Mouse (Mus musculus): ENCODE results near the gene Dcdc2c.

Gene Dcdc2c

DNA sequence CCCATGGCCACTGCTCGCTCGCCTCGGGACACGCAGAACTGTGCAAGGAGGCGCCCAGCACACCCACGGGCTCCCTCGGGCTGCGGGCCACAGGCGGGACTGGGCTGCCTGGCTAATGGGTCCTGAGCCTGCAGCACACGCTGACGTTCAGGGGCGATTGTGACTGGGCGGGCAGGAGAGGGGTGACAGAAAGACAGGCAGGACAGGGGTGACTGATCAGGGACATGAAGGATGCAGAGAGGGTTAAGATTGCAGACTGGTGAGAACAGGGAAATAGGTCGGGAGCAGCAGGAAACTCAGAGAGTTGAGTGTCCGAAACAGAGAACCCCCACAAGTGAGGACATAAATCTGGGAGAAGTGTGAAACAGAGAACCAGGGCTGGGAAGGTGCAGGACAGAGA, at the start of gene Dcdc2c:
Gene Dcdc2c (minus strand): TSS at position 101 of the 400 bp plus-strand sequence.
- DNase-seq (ENCODE audit: low read depth), result no peak

GRCm38 (mm10) chr12:28598526-28598991, 46.4 kb upstream of the Dcdc2c start:
- DNase-seq (ENCODE audit: low read depth), result no peak

DNA sequence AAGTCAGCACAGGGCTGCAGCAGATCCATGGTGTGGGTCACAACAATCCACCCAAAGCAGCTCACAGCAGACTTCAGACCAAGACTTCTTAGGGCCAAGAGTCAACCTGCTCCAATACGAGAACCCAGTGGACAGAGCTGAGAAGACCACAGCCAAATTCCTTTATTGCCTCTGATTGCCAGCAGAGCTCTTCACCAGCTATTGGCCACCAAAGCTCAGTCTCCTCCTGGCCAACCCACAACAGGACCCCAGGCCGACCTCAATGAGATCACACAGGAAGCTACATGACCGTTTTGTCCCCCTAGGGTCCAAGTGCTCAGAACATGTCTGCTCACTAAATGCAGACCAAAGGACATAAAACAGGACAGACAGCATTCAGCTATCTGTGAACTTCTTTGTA, 45.9 kb upstream of the Dcdc2c start:
- no peak for DNase-seq (ENCODE audit: low read depth)

GRCm38 (mm10) chr12:28597699-28598098, 45.5 kb upstream of the Dcdc2c start:
- DNase-seq (ENCODE audit: low read depth), result no peak

- no peak for DNase-seq (ENCODE audit: low read depth)
Observed at GRCm38 (mm10) chr12:28596851-28597250, 44.7 kb upstream of the Dcdc2c start.

DNA sequence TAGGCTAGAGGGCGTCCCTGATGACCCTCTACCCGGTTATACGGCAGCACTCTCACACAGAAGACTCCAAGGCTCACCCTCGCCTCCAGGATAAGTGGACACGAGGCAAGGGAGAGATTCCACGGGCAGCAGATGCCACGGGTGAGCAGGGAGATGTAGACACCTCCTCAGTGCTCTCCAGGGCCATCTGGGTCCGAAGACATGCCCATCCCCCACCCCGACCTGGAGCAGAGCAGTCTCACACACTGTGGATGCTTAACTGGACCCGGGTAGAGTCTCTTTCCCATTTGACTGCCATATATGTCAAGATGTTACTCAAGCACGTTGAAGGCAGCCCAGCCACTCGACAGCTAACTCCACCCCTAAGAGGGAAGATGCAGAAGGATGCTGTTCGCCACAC, 38.2 kb upstream of the Dcdc2c start:
- DNase-seq (ENCODE audit: low read depth), result no peak

- peak; percentile 56 for DNase-seq (ENCODE audit: low read depth)
Observed at GRCm38 (mm10) chr12:28589090-28589868, 37.1 kb upstream of the Dcdc2c start.

DNA sequence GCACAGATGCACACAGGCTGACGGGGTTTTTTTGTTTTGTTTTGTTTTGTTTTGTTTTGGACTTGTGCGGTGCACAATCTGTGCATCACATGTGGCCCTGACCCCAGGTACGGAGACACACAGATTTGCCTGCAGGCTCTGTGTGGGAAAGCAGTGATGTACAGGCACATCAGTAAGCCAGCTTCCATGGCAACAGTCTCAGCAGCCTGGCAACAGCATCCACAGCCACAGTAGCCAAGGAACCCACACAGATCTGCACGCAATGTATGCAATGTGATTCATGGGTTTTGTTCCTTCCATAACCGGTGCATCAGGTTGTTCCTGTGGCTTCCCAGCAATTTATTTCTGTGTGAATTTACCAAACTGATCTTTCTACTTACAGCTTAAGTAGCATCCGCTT, 35.8 kb upstream of the Dcdc2c start:
- no peak for DNase-seq (ENCODE audit: low read depth)

- DNase-seq (ENCODE audit: low read depth), result no peak
Observed at GRCm38 (mm10) chr12:28584036-28584435, 31.8 kb upstream of the Dcdc2c start.

DNA sequence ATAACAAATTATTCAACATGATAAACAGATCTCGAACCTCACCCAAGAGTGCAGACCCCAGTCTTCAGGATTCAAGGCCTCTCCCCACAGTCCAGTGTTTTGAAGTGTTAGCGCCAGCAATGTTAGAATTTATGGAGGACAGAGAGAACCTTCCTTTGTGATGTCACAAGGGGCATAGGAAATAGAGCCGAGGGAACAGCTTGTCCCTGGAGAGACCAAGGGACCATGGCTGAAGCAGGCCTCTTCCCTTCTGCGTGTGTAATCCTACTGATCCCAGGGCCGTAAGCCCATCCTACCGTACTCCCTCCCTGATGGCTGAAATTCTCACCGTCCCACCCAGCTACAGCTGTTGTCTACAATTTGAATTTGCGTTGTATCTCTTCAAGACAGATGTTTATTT, 30.2 kb upstream of the Dcdc2c start, which contains the start of gene Allc:
Gene Allc (minus strand): TSS at position 101 of the 400 bp plus-strand sequence.
- DNase-seq (ENCODE audit: low read depth), result no peak

GRCm38 (mm10) chr12:28579132-28579531, 26.9 kb upstream of the Dcdc2c start:
- no peak for DNase-seq (ENCODE audit: low read depth)

DNA sequence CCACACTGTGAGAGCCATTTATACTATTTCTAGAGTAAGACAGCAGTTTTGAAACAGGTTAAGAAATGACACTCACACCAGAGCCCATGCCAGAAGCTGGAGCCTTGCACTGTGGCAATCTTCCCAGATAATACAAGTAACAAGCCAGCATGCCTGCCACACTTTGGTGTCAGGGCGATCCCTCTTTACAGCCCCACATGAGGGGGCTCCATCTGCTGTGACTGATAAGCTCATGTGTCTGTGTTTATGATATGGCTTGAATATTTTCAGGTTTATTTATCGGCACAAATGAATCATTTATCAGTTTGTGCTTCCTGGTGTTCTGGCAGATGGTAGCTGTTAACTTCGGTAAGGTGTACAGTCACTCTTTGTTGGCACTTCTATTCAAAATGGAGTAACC, 25.9 kb upstream of the Dcdc2c start:
- DNase-seq (ENCODE audit: low read depth), result no peak

DNA sequence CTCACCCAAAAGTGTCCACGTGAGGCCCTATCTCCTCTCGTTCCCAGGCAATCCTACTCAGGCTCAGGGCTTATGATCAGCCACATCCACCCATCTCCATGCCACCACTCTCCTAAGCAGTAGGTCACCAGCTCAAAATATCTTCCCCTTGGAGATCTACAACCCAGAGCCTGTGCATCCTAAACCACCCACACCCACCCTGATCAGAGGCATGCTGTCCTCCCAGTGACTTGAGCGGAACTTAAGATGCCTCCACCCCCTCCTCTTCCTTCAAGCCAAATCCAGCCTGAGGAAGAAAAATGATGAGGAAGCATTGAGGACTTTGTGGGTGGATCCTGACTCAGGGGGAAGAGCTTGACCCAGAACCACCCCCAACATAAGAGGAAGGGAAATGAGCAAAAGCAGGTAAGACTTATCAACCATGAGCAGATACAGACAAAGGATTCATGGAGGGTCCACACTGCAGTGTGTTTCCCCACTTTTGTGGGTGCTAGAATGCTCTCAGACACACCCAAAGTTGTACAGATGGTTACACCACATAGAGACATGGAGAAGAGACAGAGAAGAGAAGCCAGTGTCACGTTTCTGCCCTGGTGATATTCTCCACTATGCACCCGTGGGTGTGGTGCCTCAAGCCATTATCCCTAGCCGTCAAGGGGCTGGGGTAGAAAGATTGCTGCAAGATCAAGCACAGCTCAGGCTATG, 23.3 kb upstream of the Dcdc2c start:
- DNase-seq (ENCODE audit: low read depth), result no peak

DNA sequence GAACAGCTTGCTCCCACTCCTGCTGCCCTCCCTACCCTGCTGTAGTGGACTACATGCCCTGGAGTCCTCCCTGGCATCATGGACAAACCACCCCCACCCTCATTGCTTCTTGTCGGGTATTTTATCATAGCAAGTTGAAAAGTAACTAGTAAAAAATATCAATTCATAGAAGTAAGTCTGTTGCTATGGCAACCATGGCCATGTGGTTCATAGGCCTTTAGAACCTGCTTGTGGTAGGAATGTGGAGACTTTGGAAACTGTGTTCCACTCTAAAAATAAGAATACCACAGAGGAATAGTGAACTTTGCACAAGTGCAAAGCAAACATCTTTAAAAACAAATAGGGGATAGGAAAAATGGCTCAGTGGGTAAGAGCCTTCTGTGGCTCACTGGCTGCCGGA, 20.0 kb upstream of the Dcdc2c start:
- no peak for DNase-seq (ENCODE audit: low read depth)

GRCm38 (mm10) chr12:28551775-28552174, 424 bp downstream of the Dcdc2c start:
- DNase-seq (ENCODE audit: low read depth), result no peak

- no peak for DNase-seq (ENCODE audit: low read depth)
Observed at GRCm38 (mm10) chr12:28548887-28549286, 3.3 kb downstream of the Dcdc2c start.

DNA sequence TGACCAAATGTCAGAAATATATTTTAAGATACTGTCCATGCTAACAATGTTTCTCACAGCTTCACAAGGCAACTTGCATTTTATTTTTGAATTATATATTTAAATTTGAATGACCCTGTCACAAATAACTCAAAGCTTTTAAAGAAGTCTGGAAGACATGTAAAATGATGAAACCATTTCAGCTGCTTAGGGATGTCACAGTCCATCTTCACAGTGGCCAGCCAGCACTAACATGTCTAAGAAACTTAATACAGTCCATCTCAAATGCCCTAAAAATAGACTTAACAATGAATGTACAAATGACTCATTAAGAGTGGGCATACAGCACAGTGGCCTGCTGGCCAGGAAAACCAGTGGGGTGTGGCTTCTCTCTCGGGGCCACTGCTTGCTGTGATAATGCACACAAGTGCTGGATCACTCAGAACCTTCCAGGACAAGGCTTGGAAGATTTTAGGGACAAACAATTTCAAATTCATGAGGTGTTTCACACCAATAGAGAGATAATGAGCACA, 37.9 kb downstream of the Dcdc2c start:
- no peak for DNase-seq (ENCODE audit: low read depth)

DNA sequence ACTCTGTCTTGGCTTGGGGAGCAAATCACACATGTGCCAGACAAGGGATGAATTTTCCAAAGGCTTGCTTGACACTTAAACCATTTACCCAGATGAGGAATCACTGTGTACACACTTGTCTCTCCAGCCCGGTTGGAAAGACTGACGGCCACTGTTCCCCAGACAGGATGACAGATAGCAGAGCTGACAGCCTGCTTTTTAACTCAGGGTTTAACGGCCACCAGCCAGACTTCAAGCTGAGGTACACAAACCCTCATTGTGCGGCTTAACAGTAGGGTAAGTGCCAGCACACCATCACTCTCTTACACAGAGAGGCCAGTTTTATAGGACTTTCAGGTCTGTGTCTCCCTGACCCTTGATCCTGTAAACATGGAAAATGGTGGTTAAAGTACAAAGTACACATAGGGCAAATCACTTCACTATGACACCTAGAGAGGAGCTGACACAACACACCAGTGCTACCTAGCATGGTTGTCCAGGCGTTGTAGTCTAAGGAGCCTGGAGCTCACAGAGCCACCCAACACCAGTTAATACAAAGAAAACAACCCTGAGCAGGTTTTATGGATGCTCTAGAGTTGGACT, 42.4 kb downstream of the Dcdc2c start:
- DNase-seq (ENCODE audit: low read depth), result no peak

DNA sequence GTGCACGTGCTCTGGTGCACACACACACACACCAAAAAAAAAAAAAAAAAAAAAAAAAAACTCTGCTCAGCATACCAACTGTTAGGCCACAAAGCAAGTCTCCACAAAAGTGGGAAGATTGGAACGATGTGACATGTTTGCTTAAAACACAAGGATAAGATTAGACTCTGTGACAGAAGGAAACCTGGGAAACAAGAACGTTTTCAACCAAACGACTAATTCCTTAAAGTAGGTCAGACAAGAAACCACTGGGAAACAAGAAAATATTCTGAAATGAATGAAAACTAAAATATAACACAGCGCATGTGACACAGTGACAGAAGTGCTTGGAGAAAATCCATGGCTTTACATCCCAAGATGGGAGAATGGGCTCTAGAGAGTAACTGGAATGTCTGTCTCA, 57.9 kb downstream of the Dcdc2c start:
- DNase-seq (ENCODE audit: low read depth), result no peak

DNA sequence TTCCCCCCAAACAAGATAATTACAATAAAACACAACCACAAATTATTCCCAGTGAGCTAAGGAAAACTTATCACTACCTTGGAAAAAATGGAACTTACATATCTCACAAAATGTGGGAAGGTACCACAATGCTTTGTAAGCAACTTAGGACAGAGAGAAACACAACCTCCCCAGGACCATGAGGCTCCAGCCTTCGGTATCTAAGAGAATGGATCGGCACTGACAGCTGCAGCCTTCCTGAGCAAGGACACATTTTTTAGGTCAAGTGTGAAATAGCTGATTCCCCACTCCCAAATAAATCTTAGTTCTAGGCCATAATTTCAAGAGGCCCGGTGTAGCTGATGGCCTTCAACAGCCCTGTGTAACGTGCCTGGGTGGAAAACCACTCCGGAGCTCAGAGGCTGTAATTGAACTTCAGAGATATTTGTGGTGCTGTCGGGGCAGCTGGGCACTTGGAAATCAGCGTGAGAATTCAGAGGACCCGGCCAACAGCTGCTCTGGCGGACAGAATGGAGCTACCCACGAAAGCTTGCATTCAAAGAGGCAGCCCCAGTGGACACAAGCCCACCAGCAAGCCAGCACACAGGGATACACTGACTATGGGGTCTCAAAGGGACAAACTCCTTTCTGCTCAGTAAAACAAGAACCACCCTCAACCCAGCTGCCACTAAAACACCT, 69.6 kb downstream of the Dcdc2c start:
- DNase-seq (ENCODE audit: low read depth), result no peak

DNA sequence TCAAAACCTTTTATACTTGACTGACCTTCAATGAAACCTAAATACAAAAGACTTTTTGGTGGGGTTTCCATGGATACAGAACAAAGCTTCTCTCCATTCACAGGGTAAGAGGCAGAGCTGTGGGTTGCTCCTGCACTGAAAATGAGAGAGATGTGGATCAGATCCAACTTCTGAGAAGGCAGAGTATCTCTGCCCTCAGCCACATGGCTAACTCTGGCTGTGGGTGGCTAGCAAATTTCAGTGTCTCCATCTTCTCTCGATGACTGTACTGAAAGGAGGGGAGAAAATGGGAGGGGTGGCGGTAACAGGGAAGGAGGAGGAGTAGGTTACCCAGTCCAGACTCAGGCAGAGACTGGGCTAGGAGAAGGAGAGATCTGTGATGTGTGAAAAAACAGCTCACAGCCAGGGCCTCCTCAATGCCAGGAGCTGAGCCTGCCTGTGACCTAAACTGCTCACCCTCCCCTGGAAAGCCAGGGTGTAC, 91.2 kb downstream of the Dcdc2c start:
- no peak for DNase-seq (ENCODE audit: low read depth)

DNA sequence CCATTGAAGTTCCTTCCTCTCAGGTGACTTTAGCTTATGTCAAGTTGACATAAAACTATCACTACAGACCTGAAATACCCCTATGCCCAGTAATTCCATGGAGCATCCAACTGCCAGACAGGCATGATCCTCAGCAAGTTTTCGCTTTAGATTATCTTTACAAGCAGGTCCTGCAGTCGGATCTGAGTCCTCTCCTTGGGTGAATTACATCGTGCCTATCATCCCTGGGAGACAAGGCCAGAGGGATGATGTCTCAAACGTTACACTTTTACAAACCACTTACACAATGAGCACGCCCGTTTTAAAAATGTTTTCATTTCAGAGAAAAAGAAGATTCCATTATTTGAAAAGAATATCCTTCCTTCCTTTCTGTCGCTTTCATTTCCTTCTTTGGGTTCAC, 91.7 kb downstream of the Dcdc2c start:
- no peak for DNase-seq (ENCODE audit: low read depth)
